Mouse (Mus musculus) testis, postnatal 14 days (tissue): Measurements from ENCODE around the gene Matk.
A peak's percentile ranks its signal among the peaks of the same experiment; 100 is the strongest.
"Not testable (repeated sequence)": the region's sequence is repeated elsewhere in the genome, so short reads cannot be mapped to it uniquely, and the experiment has no call there.

Experiments used
- DNase-seq: peaks from one replicate; pipeline ENCODE4 v3.0.0; 2021; ENCODE audit warnings: low spot score

The Matk gene

DNA sequence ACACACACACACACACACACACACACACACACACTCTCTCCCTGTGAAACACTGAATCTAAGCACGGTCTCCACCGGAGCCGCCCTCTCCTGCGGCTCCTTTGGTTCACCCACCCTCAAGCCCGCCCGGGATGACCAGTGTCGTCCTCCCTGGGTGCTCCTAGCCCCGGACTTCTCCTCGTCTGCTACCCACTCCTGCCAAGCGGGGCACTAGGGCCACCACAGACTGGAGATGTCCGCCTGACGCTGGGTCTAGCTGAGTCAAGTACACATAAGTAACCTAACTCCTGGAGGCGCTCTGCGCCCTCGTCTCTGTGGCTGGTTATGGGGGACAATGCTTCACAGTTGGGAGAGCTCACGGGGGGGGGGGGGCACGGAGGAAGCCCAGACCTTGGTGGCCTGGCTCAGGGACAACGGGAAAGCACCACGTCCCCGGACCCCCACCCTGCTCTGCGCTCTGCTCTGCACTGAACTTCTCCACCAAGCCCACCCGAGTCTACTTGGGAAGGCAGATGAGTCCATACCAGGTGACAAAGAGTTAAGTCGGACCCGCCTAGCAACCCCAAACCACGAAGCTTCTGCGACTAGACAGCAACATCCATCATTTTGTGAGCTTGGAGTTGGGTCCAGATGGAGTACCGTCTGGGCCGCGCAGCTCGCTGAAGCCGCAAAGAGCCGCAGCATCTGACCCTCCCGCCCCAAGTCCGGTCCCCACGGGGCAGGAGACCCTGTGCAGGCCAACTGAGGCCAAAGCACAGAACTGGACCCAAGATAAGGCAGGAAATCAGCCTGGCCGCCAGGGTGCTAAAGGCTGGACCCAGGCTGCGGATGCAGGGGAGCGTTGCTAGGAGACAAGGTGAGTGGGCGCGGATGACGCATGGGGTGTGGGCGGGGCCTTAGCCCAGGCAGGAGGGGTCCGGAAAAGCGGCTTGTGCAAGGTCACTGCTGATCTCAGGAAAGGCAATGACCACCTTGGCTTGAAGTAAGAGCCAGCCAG is at the start of gene Matk:
TSS of gene Matk (plus strand) at position 512 of the 996 bp plus-strand sequence.
- peak; percentile 64 for DNase-seq

DNA sequence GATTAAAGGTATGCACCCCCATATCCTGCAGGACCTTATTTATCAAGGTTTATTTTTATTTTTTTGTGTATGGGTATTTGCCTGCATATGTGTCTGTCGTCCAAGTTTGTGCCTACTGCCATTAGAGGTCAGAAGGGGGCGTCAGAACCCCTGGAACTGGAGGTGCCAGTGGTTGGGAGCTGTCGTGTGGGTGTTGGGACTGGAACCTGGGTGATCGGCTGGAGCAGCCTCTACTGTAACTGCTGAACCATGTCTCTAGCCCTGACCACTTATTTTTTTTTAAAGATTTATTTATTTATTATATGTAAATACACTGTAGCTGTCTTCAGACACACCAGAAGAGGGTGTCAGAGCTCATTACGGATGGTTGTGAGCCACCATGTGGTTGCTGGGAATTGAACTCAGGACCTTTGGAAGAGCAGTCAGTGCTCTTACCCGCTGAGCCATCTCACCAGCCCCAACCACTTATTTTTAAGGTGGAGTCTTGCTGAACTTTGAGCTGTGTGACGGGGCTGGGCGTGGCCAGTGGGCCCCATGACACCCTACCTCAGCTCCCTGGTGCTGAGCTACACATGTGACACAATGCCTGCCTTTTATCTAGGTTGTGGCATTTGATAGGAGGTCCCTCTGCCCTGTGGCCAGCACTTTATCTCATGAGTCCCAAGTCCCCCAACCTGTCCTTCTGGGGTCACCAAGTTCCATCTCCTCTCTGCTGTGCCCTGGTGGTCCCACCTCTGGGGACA is 49.6 kb upstream of the Matk start:
- DNase-seq, result no peak

DNA sequence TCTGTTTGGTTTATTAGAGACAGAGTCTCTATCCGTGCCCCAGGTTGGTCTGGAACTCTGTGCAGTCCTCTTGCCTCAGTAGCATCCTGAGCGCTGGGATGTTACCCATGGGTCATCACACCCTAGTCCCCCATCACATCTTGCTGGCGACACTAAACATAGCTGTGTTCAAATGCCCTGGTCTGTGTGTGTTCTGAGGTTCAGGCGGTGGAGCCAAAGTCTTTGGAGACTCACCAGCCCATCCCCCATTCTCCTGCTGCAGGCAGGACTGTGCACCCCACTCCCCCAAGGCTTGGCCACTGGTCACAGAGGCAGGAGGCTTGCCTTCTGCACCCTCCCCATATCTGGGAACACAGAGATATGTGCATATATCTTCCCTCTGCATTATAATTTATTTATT is 48.6 kb upstream of the Matk start:
- no peak for DNase-seq

DNA sequence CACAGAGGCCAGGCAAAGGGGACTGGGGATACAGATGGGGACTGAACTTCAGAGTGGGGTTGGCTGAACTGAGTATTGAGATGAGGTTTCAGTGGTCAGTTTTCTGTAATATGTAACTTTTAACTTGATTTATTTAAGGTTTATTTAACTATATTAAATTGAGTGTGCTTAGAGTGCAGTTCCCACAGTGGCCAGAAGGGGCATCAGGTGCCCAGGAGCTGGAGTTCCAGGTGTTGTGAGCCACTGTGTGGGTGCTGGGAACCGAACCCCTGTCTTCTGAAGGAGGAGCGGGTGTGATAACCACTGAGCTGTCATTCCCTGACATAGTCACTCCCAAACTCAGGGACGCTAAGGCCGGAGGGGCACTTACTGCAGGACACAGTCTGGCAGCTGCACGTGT is 42.6 kb upstream of the Matk start:
- DNase-seq, result no peak

DNA sequence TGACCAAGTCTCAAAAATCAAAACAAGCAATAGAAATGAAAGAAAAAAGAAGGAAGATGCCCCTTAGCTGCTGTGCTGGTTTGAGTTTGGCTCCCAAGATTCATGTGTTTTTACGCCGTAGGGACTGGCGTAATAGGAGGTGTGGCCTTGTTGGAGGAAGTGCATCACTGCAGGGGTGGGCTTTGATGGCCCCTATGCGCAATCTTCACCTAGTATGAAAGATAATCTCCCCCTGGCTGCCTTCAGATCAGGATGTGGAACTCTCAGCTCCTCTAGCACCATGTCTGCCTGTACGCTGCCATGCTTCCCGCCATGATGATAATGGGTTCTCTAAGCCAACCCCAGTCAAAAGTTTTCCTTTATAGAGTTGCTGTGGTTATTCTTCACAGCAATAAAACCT is 36.5 kb upstream of the Matk start:
- no peak for DNase-seq

DNA sequence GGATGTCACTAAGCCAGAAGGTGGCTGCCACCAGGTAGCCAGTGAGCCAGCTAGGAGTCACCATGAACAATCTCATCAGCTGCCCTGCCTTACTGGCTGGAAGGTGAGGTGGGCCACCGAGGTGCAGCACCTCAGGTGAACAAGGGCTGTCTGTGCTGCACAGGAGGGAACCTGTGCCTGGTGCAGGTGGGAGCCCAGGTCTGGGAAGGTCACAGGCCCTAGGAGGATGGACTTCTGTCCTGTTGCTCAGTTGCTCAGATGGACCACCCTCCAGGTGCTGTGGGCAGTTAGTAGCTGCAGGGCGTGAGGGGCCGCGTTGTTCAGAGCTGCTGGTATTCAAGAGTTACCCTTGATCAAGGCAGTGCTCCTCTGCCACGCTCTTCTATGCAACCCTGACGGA is 35.9 kb upstream of the Matk start:
- DNase-seq, result no peak

DNA sequence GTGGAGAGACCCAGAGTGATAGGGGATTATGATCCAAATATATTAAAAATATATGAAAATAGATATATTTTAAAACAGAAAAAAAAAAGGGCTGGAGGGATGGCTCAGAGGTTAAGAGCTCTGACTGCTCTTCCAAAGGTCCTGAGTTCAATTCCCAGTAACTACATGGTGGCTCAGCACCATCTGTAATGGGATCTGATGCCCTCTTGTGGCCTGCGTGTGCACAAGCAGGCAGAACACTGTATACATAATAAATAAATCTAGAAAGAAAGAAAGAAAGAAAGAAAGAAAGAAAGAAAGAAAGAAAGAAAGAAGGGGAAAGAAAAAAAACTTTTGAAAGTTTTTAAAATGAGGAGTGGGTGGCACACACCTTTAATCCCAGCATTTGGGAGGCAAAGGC is 35.5 kb upstream of the Matk start:
- DNase-seq, result not testable (repeated sequence)

DNA sequence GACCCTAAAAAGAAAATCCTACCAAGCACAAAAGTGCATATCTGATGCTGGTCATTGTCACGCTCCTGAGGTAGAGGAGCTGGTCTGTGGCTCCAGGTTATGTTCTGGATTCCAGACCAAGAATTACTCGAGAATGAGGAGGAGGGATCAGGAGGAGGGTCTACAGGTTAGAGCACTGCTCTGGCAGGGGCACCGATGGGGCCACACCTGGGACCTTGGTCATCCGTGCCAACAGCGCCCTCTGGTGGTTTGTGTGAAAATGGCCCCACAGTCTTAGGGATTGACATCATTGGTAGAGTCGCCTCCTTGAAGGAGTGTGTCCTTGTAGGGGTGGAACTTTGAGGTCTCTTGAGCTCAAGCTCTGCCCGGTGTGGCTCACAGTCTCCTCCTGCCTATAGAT is 34.8 kb upstream of the Matk start:
- DNase-seq, result peak; percentile 71

DNA sequence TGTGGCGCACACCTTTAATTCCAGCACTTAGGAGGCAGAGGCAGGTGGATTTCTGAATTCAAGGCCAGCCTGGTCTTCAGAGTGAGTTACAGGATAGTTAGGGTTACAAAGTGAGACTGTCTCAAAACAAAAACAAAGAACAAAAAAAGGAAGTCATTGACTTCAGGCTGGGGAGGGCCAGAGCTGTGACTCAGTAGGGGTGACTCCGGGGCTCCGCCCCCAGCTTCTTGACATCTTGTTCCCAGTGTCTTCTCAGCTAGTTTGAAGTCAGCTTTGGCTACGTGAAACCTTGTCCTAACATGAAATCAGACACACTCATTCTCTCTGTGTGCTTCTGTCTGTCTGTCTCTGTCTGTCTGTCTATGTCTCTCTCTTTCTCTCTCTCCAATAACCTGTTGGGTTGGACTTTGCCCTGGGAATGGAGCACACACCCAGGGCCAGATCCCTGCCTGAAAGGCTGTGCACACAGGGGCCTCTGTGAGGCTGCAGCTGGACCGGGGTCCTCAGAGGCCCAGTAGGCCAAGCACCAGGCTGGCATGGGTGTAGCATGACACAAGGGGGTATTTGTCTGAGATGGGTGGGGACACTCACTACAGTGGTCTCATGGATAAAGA is 31.2 kb upstream of the Matk start:
- DNase-seq, result no peak

DNA sequence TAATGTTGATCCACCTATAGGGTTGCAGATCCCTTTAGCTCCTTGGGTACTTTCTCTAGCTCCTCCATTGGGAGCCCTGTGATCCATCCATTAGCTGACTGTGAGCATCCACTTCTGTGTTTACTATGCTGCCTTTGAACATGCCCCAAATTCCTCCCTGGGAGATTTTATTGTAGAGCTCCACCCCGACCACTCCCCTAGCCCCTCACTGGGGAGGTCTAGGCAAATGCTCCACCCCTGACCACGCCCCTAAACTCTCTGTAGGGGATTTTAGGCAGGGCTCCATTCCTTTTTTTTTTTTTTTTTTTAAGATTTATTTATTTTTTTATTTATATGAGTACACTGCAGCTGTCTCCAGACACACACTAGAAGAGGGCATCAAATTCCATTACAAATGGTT is 29.0 kb upstream of the Matk start:
- not testable (repeated sequence) for DNase-seq

DNA sequence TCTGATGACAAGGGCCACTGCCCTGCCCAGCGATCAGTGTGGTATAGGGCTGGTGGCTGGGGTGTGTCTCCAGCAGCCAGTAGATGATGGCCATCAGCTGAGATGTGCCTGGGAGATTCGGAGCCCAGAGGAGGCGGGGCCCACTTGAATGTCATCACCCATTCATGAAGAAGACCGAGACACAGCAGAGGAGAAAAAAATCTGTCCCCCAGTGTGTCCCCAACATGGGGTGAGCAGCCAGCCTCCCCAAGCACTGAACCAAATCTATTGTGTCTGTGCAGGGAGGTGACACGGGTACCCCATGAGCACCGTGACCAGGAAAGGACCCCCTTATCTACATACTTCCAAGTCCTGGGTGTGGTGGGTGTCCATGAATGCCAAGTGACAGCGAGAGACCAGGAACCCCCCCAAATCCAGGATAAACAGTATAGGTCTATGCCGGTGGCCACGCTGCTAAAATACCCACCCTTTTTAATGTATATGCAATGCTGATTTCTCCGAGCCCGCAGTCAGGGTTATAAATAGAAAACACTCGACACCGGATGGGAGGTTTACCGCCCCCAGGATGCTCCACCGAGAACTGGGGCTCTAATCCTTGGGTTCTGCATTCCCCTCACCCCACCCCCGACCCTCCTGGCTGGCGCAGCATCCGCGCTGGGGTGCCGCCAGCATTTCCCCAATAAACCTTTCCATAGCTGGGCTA is 22.8 kb upstream of the Matk start:
- DNase-seq, result no peak

DNA sequence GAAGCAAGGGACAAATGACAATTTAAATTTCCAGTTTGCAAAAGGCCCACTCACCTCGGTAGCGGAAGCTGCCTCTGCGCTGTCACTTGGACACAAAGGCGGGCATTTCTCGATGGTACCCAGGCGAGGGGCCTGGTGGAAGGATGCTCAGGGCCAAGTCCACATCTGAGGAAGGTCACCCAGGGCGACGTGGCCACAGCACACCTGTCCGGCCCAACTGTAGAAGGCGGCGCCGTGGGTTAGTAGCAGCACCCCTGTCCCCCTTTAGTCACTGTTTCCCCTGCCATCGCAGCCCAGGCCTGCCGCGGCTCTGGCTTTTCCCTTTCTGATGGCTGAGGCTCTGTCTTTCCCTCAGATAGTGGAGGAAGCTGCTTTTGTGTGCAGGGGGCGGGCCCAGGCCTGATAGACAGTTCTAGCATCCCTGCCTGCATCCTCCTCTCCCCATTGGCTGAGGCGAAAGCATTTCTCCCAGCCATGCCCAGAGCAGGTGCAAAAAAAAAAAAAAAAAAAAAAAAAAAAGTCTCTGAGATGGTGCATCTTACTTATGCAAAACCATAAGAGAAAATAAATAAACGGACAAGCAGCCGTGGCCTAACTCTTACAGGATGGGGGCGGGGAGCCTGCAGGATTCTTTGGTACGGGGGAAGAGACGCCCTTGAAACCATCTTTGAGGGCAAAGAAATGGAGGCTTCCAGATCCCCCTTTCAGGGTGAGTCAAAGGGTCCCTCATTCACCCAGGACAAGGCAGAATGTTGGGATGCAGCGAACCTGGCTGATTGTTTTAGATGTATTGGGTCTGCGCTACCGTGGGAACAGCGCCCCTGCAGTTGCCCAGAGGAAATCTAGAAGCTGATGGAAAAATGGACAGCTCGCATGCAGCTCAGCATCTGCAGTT is 22.1 kb upstream of the Matk start, which contains the start of gene Atcay:
TSS of gene Atcay (minus strand) at position 396 of the 895 bp plus-strand sequence.
- no peak for DNase-seq

DNA sequence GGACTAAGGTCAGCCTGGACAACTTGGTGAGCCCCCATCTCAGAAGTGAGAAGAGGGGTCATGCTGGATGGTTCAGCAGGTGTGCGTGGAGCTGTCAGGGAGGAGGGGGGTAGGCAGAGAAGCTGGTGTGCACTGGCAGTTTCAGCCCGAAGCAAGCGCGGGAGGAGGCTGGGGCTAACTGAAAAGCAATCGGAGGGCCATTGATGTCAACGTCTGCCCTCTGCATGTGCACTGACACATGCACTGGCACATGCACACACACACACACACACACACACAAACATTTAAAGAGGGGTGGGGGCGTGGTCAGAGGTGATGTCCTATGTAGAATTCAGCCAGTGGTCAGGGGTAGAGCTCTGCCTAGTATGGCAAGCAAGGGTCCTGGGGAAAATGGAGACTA is 21.3 kb upstream of the Matk start:
- DNase-seq, result no peak

DNA sequence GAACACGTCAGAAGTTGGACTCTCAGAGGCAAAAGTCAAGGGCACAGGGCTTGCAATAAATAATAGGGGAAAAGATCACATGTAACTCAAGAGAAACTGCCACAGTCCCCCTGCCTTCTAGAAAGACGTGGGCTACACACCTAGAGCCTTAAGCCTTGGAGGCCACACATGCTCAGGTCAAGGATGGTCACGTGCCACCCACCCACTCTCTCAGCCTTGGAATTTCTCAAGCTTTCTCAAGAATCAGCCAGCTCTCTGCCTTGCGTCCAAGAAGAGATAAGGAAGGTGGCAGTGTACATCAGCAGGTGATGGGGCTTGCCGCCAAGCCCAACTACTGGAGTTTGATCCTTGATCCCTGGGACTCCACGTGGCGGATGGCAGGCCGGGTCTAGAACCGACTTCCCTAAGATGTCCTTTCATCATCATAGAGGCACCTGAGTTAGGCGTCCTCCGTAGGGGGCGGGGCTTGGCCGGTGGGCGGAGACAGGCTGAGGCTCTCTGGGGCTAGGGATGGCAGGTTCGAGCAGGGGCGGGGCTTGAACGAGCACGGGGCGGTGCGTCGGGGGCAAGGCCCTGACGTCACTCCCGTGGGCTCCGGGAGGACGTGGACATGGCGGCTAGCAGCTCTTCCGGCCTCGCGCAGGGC is 20.0 kb upstream of the Matk start, which contains the start of gene Zfr2:
TSS of gene Zfr2 (plus strand) at position 576 of the 646 bp plus-strand sequence.
- DNase-seq, result peak; percentile 92

DNA sequence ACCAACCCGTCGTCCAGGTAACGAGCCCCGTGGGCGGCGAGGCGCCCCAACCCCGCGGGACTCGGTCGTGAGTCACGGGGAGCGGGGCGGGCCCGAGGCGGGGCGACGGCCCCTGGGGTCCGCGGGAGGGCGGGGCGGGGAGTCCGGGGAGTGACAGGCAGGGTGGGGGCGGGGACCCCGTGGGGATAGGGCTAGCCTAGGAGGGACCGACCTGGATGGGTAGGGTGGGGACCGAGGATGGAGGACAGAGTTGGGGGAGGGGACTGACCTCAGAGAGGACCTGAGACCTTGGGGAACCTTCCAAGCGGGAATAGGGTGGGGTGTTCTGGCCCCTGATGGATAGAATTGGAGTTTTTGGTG is 19.5 kb upstream of the Matk start:
- no peak for DNase-seq

DNA sequence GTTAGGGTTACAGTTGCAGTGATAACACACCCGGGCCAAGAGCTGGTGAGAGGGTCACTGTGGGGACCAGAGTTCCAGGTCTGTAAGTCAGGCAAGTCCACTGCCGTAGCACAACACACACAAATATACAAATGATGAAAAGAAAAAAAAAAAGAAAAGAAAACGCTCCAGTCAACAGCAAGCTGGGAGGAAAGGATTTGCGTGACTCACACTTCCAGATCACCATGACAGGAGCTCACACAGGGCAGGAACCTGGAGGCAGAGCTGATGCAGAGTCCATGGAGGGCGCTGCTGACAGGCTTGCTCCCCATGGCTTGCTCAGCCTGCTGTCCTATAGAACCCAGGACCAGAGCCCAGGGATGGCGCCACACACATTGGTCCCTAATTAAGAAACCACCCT is 18.5 kb upstream of the Matk start:
- DNase-seq, result no peak

DNA sequence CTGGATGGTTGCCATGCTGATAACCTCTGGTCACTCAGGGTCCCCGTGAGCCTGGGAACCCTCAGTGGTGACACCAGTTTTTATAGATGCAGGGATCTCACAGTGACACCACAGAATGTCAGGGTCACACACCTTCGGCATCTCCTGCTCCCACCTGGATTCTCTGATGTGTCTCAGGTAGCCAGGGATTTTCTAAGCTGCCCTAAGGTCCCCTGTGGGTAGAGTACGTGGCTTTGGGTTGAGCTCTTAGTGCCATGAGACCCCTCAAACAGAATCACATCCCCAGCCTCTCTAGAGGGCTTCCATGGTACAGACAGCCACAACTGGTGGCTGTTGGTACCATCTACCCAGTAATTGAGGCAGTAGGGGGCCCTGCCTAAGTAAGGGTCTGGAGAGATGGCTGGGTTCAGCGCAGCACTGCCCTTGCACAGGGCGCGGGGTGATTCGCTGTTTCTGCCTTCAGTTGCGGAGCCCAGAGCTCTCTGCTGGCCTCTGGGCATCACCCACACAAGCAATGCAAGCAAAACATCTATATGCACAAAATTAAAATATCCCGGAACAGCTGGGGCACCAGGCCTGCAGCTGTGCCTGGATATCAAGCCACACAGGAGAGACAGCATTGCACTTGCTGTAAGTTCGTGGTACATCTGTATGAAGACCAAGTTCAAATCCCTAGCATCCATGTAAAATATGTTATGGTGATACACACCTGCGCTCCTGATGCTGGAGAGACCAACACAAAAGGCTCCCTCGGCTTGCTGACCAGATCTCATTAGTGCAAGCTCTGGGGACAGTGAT is 16.1 kb upstream of the Matk start:
- DNase-seq, result no peak

DNA sequence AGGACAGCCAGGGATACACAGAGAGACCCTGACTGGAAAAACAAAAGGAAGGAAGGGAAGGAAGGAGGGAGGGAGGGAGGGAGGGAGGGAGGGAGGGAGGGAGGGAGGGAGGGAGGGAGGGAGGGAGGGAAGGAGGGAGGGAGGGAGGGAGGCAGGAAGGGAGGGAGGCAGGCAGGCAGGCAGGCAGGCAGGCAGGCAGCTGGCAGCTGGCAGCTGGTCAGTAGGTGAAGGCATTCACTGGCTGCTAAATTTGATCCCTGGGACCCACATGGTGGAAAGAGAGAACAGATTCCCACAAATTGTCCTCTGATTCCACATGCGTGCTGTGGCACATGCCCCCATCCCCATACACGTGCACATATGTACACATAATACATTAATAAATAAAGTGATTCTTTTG is 14.1 kb upstream of the Matk start:
- DNase-seq, result no peak

DNA sequence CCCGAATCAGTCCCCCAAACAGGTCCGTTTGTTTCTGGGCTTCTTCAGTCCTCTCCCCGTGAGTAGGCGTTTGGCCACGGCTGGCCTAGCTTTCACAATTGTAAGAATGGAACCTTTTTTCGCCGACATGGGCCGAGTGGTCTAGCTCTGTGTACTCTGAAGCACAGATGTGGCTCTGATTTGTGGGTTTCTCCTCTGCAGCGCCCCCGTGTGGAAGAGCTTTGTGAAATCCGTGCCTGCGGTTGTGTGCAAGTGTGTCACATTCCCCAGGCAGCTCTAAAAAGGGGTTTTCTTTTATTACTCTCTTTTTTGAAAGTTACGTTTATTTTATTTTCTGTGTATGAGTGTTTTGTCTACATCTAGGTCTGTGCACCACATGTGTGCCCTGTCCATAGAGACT is 11.9 kb upstream of the Matk start:
- DNase-seq, result no peak

DNA sequence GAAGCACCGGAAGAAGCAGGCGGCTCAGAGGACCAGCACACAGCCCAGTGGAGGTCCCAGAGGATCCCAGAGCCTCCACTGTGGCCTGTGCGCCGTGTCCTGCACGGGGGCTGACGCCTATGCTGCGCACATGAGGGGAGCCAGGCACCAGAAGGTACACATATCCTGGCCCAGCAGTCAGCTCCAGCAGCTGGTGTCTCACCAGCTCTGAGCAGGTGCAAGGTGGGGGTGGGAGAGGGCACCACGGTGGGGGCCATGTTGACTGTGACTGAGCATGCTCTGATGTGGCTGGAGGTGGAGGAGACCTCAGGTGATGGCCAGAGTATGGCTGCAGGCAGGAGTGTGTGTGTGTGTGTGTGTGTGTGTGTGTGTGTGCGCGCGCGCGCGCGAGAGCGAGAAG is 10.7 kb upstream of the Matk start:
- DNase-seq, result no peak
